Mouse (Mus musculus) stomach, embryonic 15.5 days (tissue): Measurements from ENCODE around the gene Rpl6. TPM values are rescaled to one million over a fixed set of nuclear protein-coding genes. Genes with fewer than 3 reads are reported as not detected.
A peak's percentile ranks its signal among the peaks of the same experiment; 100 is the strongest.

Source experiments
- ATAC-seq: fragments of 200-750 bp; cut with Nextera tagmentation; 2 replicates; pipeline ENCODE4 v1.8.0; 2017; ENCODE audit warnings: low read depth, moderate number of reproducible peaks, moderate TSS enrichment; ENCODE audit not compliant: insufficient read depth, low FRiP score
- H3K27ac ChIP-seq: fragments of 300-500 bp; sonication (generic); 2 replicates; pipeline ENCODE4 v1.5.1; 2015; ENCODE audit warnings: mild to moderate bottlenecking, inconsistent platforms
- H3K27me3 ChIP-seq: fragments of 300-500 bp; sonication (generic); replicated peaks from 2 replicates; pipeline ENCODE4 v1.6.1; 2015; ENCODE audit warnings: inconsistent platforms
- H3K36me3 ChIP-seq: fragments of 300-500 bp; sonication (generic); 2 replicates; pipeline ENCODE4 v1.6.1; 2015; ENCODE audit warnings: inconsistent platforms
- H3K4me1 ChIP-seq: fragments of 300-500 bp; sonication (generic); 2 replicates; pipeline ENCODE4 v1.6.1; 2015; ENCODE audit warnings: inconsistent platforms
- H3K4me2 ChIP-seq: fragments of 300-500 bp; sonication (generic); 2 replicates; pipeline ENCODE4 v1.6.1; 2015; ENCODE audit warnings: mild to moderate bottlenecking, inconsistent platforms
- H3K4me3 ChIP-seq: fragments of 300-500 bp; sonication (generic); replicated peaks from 2 replicates; pipeline ENCODE4 v1.5.1; 2015; ENCODE audit warnings: inconsistent platforms
- H3K9ac ChIP-seq: fragments of 300-500 bp; sonication (generic); 2 replicates; pipeline ENCODE4 v1.6.1; 2015; ENCODE audit warnings: inconsistent platforms
- H3K9me3 ChIP-seq: fragments of 300-500 bp; sonication (generic); 2 replicates; pipeline ENCODE4 v1.6.1; 2016; ENCODE audit warnings: inconsistent platforms
- WGBS: fragments of 180-500 bp; shearing (Covaris S2); methylation state at CpG from one replicate; pipeline ENCODE4 v1.1.7; 2015; 5-methylcytosine and 5-hydroxymethylcytosine counted together
- polyA plus RNA-seq: library from polyadenylated mRNA; unstranded; fragments of >200 nt; fragmentation: Nextera tagmentation; extraction: Ambion mirVana; gene quantifications from 2 replicates; pipeline ENCODE4 v1.2.1, GENCODE M21; 2015

Rpl6 gene
- polyA plus RNA-seq, result 603 and 609 TPM in 2 replicates

DNA sequence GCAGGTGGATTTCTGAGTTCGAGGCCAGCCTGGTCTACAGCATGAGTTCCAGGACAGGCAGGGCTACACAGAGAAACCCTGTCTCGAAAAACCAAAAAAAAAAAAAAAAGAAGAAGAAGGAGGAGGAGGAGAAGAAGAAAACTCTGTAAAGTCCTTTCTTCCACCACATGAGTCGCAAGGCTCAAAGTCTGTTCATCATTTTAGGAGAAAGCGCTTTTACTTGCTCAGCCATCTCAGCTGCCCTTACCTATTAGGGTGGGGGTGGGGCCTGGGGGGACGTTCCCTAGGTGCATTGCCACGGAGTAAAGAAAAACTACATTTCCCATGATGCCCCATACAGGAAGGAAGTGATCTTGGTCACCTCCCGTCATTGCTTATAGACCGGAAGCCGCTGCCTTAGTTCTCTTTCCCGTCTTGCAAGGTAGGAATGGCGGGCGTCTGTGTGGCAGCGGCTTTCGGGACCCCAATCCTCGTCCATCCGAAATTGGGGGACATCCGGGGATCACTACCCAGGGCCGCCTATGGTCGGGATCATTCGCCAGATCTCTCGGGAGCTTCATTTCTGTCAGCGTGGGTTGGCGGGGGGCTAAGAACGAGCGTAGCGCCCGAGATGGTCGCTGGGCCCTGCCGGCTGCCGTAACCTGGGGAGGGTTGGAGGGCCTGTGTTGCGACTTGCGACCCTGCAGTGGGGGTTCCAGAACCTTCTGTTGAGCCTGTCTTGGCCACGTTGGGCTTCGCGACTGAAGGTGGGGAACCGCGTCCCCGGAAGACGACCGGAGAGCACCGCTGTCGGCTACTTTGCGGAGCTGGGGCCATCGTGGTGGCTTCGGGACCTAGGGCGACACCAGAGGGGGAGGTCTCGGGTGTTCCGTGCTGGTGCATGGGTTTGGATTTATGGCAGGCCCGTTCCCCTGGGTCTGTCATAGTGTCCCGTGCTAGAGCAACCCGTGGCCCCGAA is at the start of gene Rpl6:
Gene Rpl6, plus strand, starts transcription at position 350 of the 958 bp plus-strand sequence.
- Histone ChIP-seq H3K4me2 (peak within 1 kb of the TSS; percentile 60), H3K4me1 (peaks cover 22% of the 10 kb centered on the region), H3K9ac (peak within 1 kb of the TSS; percentile 99), H3K27ac (peak within 1 kb of the TSS; percentile 70), H3K27me3 (no peaks in the 10 kb centered on the region), H3K36me3 (peaks cover 32% of the 10 kb centered on the region), H3K4me3 (peak within 1 kb of the TSS; percentile 96), H3K9me3 (no peaks in the 10 kb centered on the region)
- 2% methylated on average over 52 of the region's 52 CpGs for WGBS
- peak; percentile 94 for ATAC-seq

DNA sequence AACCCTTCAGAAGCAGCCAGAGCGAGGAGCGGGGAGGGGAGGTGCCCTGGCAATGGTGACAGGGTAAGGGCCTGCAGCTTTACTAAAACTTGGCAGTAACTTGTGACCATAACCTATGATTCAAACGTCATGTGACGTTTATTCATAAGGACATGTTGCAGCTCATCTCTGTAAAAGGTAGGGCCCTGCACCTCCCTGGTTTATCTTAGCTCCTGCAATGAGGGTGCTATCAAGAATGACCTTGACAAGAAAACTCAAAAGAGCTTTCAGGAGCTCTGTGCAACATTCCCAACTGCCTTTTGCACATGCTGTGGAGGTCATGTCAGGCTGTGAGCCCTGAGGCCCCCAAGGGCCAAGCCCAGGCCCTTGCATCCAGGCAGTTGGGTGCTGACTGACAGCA is 48.2 kb upstream of the Rpl6 start:
- Histone ChIP-seq H3K27ac (no peak overlapping the region), H3K9me3 (no peaks in the 10 kb centered on the region), H3K4me1 (no peaks in the 10 kb centered on the region), H3K9ac (no peak overlapping the region), H3K4me3 (no peak overlapping the region), H3K4me2 (no peak overlapping the region), H3K27me3 (no peaks in the 10 kb centered on the region), H3K36me3 (peaks cover 32% of the 10 kb centered on the region)
- ATAC-seq, result no peak
- 95% methylated on average over 4 of the region's 4 CpGs for WGBS

DNA sequence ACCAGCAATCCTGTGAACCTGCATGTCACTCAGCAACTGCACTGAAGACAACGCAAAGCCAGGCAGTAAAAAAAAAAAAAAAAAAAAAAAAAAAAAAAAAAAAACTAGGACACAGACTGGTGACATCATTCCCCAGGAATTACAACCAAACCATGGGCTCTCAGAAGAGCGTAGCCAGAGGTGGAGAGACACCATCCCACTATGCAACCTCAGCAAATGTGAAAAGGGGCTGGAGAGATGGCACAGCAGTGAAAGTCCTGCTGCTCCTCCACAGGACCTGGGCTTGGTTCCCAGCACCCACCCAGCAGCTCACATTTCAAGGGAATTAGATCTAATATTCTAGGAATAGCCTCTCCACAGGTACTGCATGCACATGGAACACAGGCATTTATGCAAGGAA is 47.3 kb upstream of the Rpl6 start:
- H3K36me3 ChIP-seq, result peaks cover 30% of the 10 kb centered on the region
- no peaks in the 10 kb centered on the region for H3K27me3 ChIP-seq
- ATAC-seq, result no peak
- no peak overlapping the region for H3K9ac ChIP-seq
- no peaks in the 10 kb centered on the region for H3K9me3 ChIP-seq
- no peak overlapping the region for H3K27ac ChIP-seq
- H3K4me2 ChIP-seq, result no peak overlapping the region
- no peaks in the 10 kb centered on the region for H3K4me1 ChIP-seq
- H3K4me3 ChIP-seq, result no peak overlapping the region
- WGBS, result 46% methylated on average over 2 of the region's 2 CpGs

DNA sequence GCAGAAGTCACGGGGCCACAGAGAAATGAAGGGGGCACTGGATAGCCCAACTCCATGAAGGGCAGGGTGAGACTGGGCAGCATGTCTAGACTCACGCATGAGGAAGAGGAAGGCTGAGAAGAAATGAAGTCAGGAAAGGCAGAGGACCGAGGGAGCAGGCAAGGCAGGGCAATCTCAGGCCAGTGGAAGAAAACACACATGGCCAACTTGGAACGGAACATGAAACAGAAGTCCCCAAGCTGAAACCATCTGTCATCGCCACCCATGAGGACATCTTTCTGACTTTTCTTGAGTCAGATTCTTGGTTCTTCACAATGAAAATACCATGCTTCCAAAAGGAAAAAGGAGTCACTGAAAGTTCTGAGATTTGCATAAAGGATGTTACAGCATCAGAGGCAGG is 46.8 kb upstream of the Rpl6 start:
- H3K27me3 ChIP-seq, result no peaks in the 10 kb centered on the region
- no peak overlapping the region for H3K27ac ChIP-seq
- no peaks in the 10 kb centered on the region for H3K9me3 ChIP-seq
- ATAC-seq, result no peak
- H3K36me3 ChIP-seq, result peaks cover 32% of the 10 kb centered on the region
- no peaks in the 10 kb centered on the region for H3K4me1 ChIP-seq
- H3K4me3 ChIP-seq, result no peak overlapping the region
- WGBS, result 93% methylated on average over 5 of the region's 5 CpGs
- no peak overlapping the region for H3K4me2 ChIP-seq
- no peak overlapping the region for H3K9ac ChIP-seq

DNA sequence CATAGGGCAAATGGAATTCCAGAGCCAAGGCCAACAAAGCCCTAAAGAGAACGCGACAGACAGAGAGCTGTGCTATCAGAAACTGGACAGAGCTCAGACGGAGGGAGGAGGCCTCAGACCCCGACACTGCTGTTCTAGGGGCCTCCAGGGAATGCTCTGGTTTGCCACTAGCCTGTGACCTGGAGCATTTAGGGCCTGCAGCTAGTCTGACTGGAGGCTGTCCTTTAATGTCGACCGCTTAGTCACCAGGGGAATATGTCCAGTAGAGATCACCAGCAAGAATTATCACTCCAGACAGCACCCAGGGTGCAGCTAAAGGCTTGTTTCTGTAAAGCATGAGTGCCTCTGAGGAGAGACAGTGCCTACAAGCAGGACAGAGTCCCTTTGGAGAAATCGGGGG is 45.3 kb upstream of the Rpl6 start:
- H3K9ac ChIP-seq, result no peak overlapping the region
- peaks cover 42% of the 10 kb centered on the region for H3K36me3 ChIP-seq
- H3K27ac ChIP-seq, result no peak overlapping the region
- WGBS, result 91% methylated on average over 7 of the region's 7 CpGs
- H3K27me3 ChIP-seq, result no peaks in the 10 kb centered on the region
- no peak for ATAC-seq
- no peak overlapping the region for H3K4me3 ChIP-seq
- no peaks in the 10 kb centered on the region for H3K9me3 ChIP-seq
- no peaks in the 10 kb centered on the region for H3K4me1 ChIP-seq
- H3K4me2 ChIP-seq, result no peak overlapping the region

DNA sequence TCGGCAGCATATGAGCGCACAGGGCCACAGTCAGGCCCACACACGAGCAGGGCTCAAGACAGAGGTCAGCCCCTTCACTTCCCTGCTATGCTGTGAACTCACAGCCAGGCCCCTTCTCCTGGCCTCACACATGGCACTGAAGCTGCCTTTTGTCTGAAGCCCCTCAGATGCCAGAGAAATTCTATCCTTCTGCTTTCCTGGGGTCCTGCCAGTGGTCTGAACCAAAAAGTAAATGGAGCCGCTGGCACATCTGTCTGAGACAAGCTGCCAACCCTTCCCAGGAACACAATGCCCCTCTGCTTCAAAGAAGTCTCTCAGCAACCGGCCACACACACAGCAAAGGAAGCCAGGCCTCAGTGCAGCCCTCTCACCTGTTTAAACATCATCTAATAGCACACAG is 42.0 kb upstream of the Rpl6 start:
- Histone ChIP-seq H3K27me3 (no peaks in the 10 kb centered on the region), H3K36me3 (peaks cover 59% of the 10 kb centered on the region), H3K9ac (no peak overlapping the region), H3K4me1 (no peaks in the 10 kb centered on the region), H3K27ac (no peak overlapping the region), H3K4me2 (no peak overlapping the region), H3K4me3 (no peak overlapping the region), H3K9me3 (no peaks in the 10 kb centered on the region)
- WGBS, result 76% methylated on average over 5 of the region's 5 CpGs
- no peak for ATAC-seq

DNA sequence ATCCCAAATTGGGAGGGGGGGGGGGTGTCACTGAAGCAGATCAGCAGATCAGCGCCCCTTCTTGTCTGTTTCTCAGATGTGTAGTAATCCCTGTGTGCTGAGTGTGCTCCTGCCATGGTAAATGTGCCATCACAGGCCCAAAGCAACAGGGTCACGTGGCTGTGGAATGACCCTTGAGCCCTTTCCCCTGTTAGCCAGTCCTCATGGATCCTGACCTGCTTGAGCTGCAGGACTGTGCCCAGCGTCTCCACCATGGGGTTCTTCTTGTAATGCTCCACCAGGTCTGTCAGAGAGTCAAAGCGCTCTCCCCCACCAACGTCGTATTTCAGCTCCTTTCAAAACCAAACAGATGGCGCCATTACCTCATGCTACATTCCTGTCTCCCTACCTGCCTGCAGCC is 41.4 kb upstream of the Rpl6 start:
- ATAC-seq, result no peak
- Histone ChIP-seq H3K4me1 (no peaks in the 10 kb centered on the region), H3K4me3 (no peak overlapping the region), H3K36me3 (peaks cover 62% of the 10 kb centered on the region), H3K27me3 (no peaks in the 10 kb centered on the region), H3K27ac (no peak overlapping the region), H3K9me3 (no peaks in the 10 kb centered on the region), H3K9ac (no peak overlapping the region), H3K4me2 (no peak overlapping the region)
- WGBS, result 84% methylated on average over 7 of the region's 7 CpGs

DNA sequence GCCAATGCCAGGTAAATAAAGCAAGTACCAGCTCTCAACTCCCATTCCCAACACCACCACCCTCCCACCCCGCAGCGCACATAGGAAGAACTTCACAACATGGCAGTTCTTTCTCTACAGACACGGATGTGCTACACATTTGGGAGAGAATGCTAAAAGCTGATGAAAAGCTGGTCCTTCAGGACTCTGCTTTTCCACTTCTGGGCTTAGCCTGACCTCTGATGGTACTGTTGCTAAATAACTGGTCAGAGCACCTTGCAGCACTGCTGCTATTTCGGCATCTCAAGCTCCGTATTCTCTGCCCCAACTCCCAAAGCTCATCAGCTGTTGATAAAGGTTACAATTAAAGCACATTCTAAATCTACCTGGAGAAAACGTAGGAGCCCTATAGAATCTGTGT is 37.4 kb upstream of the Rpl6 start:
- no peak overlapping the region for H3K4me2 ChIP-seq
- no peak overlapping the region for H3K4me3 ChIP-seq
- peaks cover 59% of the 10 kb centered on the region for H3K36me3 ChIP-seq
- H3K27me3 ChIP-seq, result no peaks in the 10 kb centered on the region
- no peaks in the 10 kb centered on the region for H3K4me1 ChIP-seq
- no peaks in the 10 kb centered on the region for H3K9me3 ChIP-seq
- H3K27ac ChIP-seq, result no peak overlapping the region
- 97% methylated on average over 6 of the region's 6 CpGs for WGBS
- H3K9ac ChIP-seq, result no peak overlapping the region
- ATAC-seq, result no peak

DNA sequence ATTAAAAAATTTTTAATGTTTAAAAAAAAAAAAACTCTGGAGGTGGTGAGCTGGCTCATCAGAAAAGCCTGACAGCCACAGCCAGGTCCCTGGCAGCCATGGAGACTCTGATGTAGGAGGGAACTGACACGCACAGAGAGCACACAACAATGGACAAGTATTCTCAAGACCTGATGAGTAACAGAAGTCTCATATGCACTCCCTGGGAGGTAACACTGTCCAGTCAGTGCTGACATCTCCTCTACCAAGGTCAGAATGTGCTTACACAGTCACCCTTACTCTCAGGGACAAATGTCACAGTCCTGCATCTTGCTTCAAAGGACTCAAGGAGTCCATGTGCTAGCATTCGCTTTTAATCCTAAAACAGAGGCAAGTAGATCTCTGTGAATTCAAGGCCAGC is 34.7 kb upstream of the Rpl6 start:
- H3K9me3 ChIP-seq, result no peaks in the 10 kb centered on the region
- no peak overlapping the region for H3K9ac ChIP-seq
- no peak for ATAC-seq
- no peak overlapping the region for H3K4me2 ChIP-seq
- no peaks in the 10 kb centered on the region for H3K4me1 ChIP-seq
- no peak overlapping the region for H3K27ac ChIP-seq
- 85% methylated on average over 2 of the region's 2 CpGs for WGBS
- peaks cover 34% of the 10 kb centered on the region for H3K36me3 ChIP-seq
- H3K27me3 ChIP-seq, result no peaks in the 10 kb centered on the region
- H3K4me3 ChIP-seq, result no peak overlapping the region

DNA sequence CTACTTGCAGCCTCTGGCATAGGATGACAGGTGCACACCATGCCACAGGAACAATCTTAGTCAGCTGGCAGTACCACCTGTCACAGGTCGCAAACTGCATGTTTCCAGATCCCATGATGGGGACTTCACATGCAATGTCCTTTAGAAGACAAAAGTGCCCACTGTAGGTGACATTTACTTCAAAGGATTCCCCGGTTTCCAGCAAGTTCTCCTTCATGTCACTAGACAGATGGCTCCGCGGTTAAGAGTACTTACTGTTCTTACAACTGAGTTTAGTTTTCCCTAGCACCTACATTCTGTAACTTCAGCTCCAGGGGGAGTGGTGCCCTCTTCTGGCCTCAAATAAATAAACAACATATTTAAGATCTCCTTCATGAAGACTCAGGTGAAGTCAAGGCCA is 31.4 kb upstream of the Rpl6 start:
- no peak overlapping the region for H3K4me3 ChIP-seq
- no peak overlapping the region for H3K4me2 ChIP-seq
- no peak overlapping the region for H3K9ac ChIP-seq
- no peaks in the 10 kb centered on the region for H3K4me1 ChIP-seq
- no peak overlapping the region for H3K27ac ChIP-seq
- ATAC-seq, result no peak
- no peaks in the 10 kb centered on the region for H3K9me3 ChIP-seq
- WGBS, result 86% methylated on average over 4 of the region's 4 CpGs
- no peaks in the 10 kb centered on the region for H3K27me3 ChIP-seq
- peaks cover 13% of the 10 kb centered on the region for H3K36me3 ChIP-seq

DNA sequence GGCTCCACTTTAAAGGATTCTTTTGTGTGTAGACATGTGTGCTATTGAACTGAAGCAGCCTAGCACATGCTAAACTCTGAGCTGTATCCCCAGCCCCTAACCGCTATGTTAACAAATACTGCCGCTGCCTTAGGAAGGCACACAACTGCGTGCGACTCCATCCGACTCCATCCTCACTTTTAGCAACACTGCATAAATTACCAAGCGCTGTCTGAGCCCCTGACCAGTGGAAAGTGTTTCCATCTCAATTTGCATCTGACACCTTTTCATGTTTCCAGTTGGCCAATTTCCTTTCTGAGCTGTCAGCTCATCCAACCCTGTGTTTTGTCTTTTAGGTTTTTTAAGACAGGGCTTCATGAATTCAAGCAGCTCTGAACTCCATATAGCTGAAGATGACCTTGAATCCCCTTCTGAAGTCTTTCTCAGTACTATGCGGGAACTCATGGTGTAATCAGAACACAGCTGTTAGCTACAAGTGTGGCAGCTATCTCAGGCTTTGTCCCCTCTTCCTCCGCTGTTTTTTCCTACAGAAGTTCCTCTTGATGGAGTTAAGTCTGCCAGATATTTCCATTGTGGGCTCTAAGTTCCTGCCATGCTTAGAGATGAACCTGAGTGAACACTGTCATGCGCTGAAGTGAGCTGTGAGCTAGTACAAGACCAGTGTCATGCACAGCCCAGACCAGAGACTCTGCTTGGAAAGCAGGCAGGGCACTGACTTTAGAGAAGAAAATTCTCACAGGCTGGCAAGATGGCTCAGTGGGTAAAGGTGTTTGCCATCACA is 25.0 kb upstream of the Rpl6 start:
- 65% methylated on average over 9 of the region's 9 CpGs for WGBS
- no peak overlapping the region for H3K9ac ChIP-seq
- no peak for ATAC-seq
- no peaks in the 10 kb centered on the region; the same call in 1 of the 2 replicates for H3K36me3 ChIP-seq
- H3K4me2 ChIP-seq, result no peak overlapping the region
- no peak overlapping the region for H3K4me3 ChIP-seq
- H3K27me3 ChIP-seq, result no peaks in the 10 kb centered on the region
- no peaks in the 10 kb centered on the region for H3K4me1 ChIP-seq
- no peaks in the 10 kb centered on the region for H3K9me3 ChIP-seq
- no peak overlapping the region for H3K27ac ChIP-seq

DNA sequence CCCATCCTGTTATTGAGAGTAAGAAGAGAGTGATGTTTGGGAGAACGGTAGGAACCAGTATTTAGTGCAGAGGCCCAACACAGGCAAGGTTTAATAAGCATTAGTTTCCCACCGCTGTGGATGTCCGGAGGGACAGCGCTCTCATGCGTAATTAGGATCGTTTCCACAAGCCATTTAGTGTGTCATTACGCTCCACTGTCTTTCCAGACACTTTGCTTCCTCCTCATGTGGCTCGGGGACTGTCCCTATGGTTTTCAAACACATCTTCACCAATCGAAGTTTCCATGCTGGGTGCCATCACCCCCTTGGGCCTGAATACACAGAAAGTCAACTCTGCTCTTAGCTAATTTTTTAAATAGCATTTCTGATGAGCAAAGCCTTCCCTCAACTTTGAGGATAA is 21.0 kb upstream of the Rpl6 start:
- H3K4me2 ChIP-seq, result no peak overlapping the region
- no peaks in the 10 kb centered on the region for H3K9me3 ChIP-seq
- ATAC-seq, result no peak
- 85% methylated on average over 9 of the region's 9 CpGs for WGBS
- no peak overlapping the region for H3K27ac ChIP-seq
- H3K36me3 ChIP-seq, result no peaks in the 10 kb centered on the region
- no peak overlapping the region for H3K9ac ChIP-seq
- no peak overlapping the region for H3K4me3 ChIP-seq
- peaks cover 15% of the 10 kb centered on the region for H3K4me1 ChIP-seq
- H3K27me3 ChIP-seq, result no peaks in the 10 kb centered on the region
